Mouse (Mus musculus): ENCODE measurements around the gene Nipa1.
A peak's percentile ranks its signal among the peaks of the same experiment; 100 is the strongest.
"Not testable (repeated sequence)": the region's sequence is repeated elsewhere in the genome, so short reads cannot be mapped to it uniquely, and the experiment has no call there.

Nipa1 gene

DNA sequence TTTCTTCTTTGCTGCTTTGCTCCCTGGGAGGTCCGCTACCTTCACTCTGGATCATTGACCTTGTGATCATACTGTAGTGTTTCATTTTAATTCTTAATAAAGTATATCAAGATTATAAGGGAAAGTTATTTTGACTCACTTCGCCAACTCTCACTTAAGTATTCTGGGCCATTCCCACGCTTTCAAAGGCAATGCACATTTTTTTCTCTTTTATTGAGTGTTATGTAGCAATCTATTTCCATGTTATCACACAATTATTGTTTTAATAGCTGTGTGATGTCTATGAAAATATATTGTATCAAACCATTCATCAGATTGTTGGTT lies at the start of gene Nipa1:
Gene Nipa1 (minus strand): TSS at position 25 of the 324 bp plus-strand sequence.
- DNase-seq, result no peak

DNA sequence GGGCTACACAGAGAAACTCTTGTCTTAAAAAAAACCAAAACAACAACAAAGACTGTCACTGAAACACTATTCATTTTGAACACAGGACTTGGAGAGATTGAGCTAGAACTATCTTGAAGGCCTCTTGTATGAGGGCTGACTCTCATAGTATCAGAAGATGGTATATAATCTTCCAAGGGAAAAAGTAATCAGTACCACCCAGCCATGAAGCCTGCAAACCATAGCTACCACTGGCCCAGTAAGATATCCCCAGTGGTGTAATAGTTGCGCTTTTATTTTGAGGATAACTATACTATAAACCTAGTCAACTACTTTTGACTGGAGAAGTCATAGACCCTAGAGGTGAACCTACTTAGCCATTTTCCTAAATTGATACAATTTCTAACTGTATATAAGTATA lies 46.9 kb upstream of the Nipa1 start:
- DNase-seq, result no peak

DNA sequence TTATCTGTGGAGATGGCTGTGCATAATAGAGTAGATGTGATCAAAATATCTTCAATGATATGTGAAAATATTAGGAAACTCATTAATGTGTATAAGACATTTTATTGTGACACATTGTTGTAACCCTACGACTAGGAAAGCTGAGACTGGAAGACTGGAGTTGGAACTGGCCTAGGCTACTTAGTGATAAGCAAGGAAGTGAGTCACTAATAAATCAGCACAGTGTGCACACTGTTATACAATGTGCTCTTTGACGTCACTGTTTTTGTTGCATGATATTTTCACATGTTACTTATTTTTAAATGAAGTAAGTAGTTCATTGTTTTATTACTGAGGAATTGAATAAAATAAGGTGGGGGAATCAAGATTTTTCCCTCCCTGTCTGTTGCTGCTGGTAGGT lies 46.4 kb upstream of the Nipa1 start:
- DNase-seq, result no peak

DNA sequence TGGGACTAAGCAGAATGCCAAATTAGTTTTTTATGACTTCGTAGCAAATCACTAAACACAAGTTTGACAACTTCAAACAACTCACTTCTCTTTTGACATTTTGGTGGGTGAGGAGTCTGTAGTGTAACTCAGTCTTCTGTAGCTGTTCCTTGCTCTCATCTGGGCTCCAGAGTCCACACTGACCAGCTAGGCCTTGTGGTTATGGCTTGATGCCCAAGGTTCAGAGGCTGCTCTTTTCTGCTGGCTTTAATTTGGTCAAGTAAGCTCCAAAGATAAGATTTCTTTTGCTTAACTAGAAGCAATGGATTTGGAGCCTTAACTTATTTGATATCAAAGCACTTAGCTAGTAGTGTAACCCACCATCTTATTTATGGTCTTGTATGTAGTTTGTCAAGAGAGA lies 45.1 kb upstream of the Nipa1 start:
- DNase-seq, result no peak

DNA sequence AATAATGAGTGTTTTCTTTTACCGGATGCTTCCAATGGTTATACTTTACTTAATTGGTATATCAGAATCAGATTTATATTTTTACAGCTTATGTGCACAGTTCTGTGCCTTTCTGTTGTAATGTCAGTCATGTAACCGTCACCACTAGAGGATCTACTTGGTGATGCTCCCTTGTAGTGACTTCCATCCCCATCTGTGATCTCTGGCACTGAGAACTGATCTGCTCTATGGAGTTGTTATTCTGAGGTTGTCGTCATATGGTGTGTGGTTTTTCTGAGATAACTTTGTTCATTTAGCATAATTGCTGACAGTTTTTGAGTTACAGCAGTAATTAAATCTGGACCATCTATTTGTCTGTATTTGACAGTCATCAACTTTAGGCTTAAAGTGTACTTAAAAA lies 35.6 kb upstream of the Nipa1 start:
- no peak for DNase-seq

DNA sequence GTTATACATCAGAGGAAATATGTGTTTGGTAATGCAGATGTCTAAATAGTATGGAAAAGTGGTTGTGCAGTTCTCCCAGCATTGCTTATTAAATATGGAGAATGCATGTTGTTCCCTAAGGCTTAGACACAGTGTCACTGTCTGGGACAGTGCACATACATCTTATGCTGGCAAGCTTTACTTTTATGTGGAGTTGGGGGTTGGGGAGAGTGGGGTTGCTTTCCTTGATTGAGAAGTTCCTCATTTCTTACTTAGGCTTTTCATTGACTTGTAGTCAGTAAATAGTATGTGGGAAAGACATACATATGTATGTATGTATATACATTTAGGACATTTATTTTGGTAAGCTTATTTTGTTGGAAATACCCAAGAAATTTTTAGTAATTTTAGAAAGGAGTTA lies 33.2 kb upstream of the Nipa1 start:
- no peak for DNase-seq

DNA sequence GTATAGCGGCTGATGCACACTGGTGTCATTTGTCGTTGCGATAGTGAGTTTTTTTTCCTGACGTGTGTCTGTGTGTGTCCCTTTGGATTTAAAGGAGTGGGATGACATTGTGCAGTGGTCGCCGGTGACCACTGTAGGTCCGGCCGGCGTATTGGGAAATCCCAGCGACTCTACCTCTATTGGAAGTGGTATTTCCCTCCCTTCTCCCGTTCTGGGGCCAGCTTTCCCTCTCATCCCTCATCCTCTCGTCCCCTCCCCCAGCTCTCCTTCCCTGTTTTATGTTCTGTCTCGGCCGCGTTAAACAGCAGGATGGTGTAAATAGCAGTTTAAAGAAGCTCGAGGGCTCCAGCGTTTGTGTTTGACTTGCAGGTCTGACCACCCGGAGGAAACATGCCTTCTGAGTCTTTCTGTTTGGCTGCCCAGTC lies 30.7 kb upstream of the Nipa1 start:
- peak; percentile 33 for DNase-seq

DNA sequence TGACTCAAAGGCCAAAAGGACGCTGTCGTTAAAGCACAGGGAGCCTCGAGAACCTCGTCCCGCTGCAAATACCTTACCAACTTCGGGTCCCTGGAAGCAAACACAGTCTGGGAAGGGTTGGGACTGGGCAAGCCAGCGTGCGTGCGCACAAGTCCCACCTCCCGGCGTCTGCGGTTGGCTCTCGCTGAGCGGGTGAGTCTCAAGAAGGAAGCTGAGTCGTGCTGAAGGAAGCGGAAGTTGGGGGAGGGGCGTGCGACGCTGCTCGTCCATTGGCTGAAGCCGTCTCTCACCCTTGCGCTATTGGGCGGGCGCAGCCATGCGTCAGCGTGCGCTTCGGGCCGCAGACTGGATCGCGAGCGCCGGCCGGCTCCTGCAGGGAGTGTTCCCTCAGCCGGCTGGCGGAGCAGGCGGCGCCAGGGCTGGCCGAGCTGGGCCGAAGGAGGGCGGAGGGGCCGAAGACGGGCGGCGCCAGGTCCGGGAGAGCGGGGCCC lies 30.1 kb upstream of the Nipa1 start, which contains the start of gene Herc2:
Gene Herc2 (plus strand): TSS at position 366 of the 491 bp plus-strand sequence.
- DNase-seq, result peak; percentile 98

DNA sequence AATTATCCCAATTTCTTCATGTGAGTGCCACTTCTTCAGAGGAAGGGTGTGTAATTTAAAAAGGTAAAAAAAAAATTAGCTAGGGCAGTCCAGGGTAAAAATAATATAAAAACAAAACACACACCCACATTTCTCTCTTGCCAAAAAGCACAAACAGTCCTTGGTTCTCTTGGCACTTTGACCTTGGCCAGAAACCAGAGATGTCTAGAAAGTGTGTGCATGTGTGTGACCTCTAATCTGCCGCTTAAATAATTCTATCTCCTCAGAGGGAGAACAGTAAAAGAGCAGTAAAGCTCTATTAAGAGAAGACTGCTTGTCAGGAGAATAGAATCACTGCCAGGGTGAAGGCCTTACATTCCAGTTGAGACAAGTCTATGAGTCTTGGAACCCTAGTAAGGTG lies 27.4 kb upstream of the Nipa1 start:
- no peak for DNase-seq

DNA sequence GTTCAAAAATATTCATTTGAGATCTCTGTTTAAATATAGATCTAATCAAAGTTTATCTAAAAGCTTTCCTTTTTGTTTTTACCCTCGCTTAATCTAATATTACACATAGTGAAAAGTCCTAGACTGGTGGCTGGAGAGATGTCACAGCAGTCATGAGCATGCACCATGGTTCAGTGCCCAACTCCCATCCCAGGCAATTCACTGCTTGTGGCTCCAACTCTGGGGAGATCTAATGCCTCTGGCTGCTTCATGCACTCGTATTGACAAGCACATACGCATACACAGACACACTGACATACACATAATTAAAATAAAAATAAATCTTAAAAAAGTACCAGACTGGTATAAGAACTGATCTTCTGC lies 24.5 kb upstream of the Nipa1 start:
- no peak for DNase-seq

DNA sequence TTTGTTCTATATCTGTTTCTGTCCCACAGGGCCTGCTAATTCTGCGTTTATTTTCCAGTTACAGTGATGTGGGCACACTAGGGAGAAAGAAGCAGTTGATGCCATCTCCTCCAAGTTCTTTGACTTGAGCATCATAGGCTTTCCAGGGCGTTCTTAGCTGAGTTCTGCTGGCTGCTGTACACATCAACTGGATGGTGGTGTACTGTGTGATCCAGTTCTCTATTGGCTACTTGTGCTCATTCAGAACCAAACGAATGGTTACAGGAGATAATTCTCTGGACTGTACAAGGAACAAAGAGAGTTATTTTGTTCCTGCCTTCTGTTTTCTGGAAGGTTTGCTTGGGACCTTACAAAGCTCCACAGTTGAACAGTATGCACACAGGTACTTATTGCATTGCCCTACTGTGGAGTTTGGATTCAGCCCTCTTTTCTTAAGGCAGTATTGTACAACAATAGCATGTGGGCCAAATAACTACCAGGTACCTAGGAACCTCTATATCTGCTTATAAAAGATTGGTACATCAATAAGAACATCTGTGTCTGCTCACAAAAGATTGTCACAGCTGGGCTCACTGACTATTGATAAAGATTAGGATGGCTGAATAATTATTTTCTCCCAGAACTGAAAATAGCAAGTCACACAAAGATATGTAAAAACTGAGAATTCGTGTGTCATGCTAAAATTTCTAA lies 24.0 kb upstream of the Nipa1 start:
- no peak for DNase-seq

DNA sequence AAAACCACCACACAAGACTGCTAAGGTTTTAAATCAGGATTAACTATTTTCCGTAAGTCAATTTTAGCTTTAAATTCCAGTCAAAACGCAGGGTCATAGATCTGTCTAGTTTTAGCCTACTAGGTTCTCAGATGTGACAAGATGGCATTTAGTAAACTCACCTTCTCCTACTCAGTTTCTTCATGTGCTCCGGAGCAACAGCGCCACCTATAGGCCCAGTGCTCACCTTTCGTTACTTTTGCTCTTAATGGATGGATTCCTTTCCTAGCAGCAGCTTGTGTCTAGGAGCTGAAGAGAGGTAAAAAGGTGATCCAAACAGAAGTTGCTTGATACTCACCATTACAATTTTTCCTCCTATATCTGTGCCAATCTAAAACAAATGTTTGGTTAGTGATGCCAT lies 22.6 kb upstream of the Nipa1 start:
- DNase-seq, result peak; percentile 72

DNA sequence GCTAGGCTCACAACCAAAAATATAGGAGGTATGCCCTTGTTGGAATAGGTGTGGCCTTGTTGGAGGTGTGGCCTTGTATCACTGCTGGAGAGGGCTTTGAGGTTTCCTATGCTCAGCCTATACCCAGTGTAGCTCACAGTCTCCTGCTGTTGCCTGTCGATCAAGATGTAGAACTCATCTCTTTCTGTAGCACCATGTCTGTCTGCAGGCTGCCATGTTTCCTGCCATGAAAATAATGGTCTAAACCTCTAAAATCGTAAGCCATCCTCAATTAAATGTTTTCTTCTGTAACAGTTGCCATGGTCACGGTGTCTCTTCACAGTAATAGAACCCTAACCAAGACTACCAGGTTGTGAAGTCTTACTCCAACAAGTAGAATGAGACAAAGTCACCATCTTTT lies 3.8 kb upstream of the Nipa1 start:
- DNase-seq, result no peak

DNA sequence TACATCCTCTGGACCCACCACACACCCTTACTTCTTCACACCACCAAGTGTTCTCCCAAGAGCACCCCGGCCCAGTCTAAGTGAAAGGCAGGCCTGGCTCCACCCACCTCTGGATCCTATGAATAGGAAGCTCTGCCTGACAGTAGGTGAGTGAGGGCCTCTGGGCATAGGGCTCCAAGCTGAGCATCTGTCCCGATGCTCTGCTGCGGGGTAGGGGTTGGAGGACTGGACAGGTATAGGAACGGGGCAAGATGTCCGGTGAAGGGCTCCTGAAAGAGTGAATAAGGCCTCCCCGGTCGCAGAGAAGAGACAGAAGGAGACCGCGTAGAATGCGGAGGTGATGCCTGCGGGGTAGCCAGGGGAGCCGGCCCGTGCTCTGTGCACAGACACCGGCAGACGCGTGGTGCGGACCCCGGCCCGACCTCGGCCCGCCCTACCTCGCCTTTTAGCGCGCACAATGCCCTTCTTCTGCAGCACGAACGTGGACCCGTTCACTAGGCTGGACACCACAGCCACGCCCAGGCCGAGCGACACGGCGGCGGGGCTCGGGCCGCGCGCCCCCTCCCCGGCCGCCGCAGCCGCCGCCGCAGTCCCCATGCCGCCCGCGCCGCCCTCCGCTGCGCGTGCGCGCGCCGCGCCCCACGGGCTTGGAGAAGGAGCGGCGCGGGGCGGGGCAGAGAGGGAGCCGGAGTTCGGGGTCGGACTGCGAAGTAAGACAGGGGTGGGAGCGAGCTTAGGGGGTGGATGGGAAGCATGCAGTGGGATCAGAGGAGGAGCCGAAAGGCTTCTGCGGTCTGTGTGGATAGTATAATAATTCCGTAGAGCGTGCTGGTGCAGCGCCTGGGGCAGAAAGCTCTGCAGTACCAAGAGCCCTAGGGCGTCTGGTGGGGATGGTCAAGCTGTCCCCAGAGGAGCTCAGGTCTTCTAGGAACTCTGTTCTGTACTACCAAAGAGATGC lies 503 bp downstream of the Nipa1 start:
- peak; percentile 57 for DNase-seq

DNA sequence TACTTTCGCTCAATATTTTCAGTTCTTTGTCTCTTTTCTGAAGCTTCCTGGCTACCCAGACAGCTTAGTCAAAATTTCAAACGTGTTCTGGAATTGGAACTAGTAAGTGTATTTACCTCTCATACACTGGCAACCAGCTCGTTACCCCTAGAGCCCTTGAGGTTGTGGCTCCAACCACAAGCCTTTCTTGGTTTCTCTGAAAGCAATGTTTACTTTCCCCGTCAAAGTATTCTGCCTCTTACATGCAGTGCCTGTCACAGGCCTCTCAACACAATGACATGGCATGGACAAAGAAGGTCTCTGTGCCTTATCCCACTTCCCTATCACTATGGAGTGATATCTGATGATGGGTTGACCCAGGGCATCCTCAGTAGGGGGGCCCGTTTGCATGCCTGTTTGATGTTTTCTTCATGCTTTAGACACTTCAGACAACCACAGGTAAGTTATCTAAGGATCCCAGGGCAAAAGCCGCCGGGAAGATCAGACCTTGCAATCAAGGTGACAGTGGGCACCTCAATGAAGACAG lies 1.2 kb downstream of the Nipa1 start:
- no peak for DNase-seq

DNA sequence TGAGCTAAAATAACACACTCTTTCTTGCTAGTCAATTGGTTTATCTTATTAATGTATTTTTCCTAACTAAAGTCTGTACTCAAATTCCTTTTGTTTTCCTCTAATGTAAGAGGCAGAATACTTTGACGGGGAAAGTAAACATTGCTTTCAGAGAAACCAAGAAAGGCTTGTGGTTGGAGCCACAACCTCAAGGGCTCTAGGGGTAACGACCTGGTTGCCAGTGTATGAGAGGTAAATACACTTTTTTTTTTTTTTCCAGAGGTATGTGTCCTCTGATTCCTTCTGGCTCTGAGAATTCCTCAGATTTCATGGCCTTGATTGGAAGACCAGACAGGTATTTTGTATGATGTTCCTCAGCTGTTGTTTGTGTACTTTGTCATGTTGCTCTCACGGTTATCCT lies 2.0 kb downstream of the Nipa1 start:
- DNase-seq, result no peak

DNA sequence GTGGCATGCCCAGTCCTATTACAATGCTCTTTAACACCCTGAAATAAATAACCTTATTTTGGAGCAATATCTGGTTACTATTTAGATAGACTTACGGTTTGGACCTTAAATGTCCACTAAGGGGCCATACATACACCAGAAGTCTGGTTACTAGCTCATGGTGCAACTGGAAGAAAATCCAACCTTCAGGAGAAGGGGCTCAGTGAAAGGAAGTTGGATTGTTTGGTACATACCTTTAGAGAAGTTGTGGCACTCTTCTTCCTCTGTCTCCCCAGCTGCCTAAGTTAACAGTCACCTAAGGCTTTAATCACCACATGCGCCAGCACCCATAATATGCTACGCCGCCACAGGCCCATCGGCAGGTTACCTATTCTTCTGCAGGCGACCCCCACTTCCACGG lies 3.9 kb downstream of the Nipa1 start:
- no peak for DNase-seq

DNA sequence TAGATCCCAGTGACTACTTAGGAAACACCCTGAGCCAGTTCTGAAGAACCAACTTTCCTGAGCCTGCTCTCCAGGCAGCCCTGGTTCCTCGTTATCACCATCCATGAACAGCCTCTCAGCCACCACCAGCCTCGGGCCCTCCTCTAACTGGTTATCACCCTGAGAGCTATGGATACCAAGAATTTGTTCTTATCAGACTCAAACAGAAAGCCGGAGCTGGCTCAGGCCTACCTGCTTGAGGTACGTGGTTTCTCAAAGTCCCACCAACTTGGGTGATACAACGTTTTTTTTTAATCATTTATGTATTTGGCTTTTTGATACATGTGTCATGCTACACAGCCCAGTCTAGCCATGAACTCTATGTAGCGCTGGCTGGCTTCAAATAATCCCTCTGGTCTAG lies 4.6 kb downstream of the Nipa1 start:
- no peak for DNase-seq

DNA sequence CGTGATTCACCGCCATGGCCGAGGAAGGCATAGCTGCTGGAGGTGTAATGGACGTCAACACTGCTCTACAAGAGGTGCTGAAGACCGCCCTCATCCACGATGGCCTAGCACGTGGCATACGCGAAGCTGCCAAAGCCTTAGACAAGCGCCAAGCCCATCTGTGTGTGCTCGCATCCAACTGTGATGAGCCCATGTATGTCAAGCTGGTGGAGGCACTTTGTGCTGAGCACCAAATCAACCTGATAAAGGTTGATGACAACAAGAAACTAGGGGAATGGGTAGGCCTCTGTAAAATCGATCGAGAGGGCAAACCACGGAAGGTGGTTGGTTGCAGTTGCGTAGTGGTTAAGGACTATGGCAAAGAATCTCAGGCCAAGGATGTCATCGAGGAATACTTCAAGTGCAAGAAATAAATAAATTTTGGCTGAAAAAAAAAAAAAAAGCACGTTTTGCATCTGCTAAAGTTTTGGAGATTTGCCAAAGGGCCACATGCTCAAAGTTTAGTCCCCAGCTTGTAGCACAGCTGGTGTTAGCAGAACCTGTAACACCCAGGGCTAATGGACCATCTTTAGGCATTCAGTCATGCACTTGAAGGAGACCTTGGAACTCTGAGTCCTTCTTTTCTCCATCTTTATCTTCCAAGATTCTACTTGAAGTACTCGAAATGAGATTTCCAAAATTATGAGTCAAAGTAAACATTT lies 5.6 kb downstream of the Nipa1 start:
- not testable (repeated sequence) for DNase-seq

DNA sequence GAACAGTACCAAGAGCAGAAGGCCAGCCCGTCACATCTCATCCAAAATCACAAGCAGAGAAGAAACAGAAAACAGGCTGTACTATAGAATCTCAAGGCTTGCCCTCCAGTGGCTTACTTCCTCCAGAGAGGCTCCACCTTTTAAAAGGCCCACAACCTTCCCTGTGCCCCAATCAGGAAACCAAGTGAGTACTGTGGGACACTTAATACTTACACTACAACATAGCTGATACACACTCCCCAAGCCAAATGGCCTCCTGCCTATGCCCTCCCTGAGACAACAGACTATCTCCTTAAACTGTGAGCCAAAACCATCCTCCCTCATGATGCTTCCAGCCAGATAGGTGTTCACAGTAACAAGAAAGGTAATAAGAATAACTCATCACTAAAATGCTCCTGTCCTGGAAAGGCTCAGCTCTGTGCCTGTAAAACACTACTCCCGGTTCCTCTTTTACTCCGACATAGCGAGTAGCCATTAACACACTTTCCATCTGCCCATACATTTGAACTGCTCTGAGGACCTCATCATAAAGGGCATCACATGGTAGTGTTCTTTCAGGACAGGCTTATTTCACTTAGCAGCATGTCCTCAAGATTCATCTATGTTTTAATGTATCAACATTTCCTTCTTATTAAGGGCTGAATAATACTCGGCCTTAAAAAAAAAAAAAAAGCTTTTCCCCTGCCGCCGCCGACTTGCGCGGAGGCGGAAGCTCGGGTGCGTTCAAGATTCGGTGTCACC lies 6.3 kb downstream of the Nipa1 start:
- no peak for DNase-seq

DNA sequence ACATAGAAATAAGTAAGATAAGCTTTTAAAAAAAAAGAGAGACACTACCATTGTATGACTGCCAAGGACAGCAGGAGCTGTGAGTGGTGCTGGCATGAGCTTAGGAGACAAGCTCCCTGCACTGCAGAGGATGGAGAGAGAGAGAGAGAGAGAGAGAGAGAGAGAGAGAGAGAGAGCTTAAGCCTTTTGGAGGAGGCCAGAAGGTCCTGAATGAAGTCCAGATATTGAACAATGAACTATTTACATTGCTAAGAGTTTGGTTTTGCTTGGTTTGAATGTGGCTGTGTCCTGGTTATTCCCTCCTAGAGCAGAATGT lies 8.8 kb downstream of the Nipa1 start:
- no peak for DNase-seq

DNA sequence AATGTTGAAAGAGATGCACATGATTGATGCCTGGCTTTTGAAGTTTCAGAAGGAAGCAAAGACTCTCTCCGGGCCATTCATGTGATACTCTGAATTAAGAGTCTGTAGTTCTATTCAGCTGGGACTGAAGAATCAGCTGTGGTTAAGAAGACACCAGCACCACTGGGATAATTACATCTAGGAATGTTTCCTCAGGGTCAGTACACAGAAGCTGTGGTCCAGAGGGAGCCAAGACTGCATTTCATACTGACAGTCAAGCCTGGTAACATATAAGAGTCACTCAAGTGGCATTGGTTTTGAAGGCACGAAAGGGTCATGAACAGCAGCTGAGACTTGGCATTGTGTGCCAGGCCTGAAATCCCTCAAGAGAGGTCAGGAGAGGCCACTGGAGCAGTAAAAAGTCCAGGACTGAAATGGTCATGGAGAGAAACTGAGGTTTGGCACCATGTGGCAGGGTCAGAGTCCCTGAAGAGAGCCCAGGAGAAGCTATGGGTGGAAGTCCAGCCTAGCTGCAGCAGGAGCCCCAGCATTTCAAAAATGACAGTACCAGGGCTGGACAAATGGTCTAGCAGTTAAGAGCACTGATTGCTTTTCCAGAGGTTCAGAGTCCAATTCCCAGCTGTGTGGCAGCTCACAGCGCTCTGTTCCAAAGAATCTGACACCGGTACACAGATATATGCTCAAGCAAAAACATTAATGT lies 9.3 kb downstream of the Nipa1 start:
- DNase-seq, result no peak

Measured in thymus, postnatal 14 days (tissue).